Mouse (Mus musculus): ENCODE results near the gene Map7.

DNA sequence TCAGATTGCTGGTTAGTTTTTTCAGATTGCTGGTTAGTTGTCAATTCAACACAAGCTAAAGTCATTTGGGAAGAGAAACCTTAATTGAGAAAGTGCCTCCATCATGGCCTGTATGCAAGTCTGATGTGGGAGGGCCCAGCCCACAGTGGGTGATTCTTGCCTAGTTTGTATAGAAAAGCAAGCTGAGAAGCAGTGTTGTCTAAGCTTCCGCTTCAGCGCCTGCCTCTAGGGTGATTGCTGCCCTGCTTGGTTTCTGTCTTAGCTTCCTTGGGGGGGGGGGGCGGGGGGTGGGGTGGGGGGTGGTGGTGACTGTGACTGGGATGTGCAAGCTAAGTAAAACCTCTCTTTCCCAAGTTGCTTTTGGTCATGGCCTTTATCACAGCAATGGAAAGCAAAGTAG, 53.0 kb downstream of the Map7 start:
- TF ChIP-seq POLR2A (IDR thresholded peaks at IDR 0.05; ENCODE audit: extremely low read depth, insufficient read depth, low read length) (no peak), CTCF (IDR thresholded peaks at IDR 0.05; ENCODE audit: low read depth, low read length) (no peak)

All from liver, adult 2 months (tissue).